Mouse (Mus musculus): ENCODE results near the gene Atg3.

- TF ChIP-seq CTCF (IDR thresholded peaks at IDR 0.05) (no peak), POLR2A (IDR thresholded peaks at IDR 0.05; ENCODE audit: insufficient read depth, low read depth, low read length) (no peak)
These were observed 41.4 kb upstream of the Atg3 start for GRCm38 (mm10) chr16:45117200-45117599.

Data from heart, adult 2 months (tissue).